Mouse (Mus musculus) limb, embryonic 12.5 days (tissue): ENCODE measurements at regions not wholly inside any gene's neighbourhood (a gene's known extent, or its start where the extent isn't known, plus 50 kb on each side); places are given as distances from the start of the nearest gene placed in this dataset.

Experiments used
- ATAC-seq: fragments of 200-750 bp; cut with Nextera tagmentation; 2 replicates; pipeline ENCODE4 v1.8.0; 2017; ENCODE audit warnings: low read depth, moderate TSS enrichment; ENCODE audit not compliant: insufficient number of reproducible peaks, insufficient read depth, low FRiP score, low TSS enrichment
- H3K27ac ChIP-seq: fragments of 300-500 bp; sonication (generic); 2 replicates; pipeline ENCODE4 v1.5.1; 2016; ENCODE audit warnings: mild to moderate bottlenecking, moderate library complexity
- H3K27me3 ChIP-seq: fragments of 300-500 bp; sonication (generic); 2 replicates; pipeline ENCODE4 v1.6.1; 2016; ENCODE audit warnings: mild to moderate bottlenecking, moderate library complexity
- H3K36me3 ChIP-seq: fragments of 300-500 bp; sonication (generic); 2 replicates; pipeline ENCODE4 v1.6.1; 2016; ENCODE audit warnings: mild to moderate bottlenecking, moderate library complexity
- H3K4me1 ChIP-seq: fragments of 300-500 bp; sonication (generic); replicated peaks from 2 replicates; pipeline ENCODE4 v1.6.1; 2016
- H3K4me2 ChIP-seq: fragments of 300-500 bp; sonication (generic); 2 replicates; pipeline ENCODE4 v1.6.1; 2016; ENCODE audit warnings: mild to moderate bottlenecking, moderate library complexity
- H3K4me3 ChIP-seq: fragments of 300-500 bp; sonication (generic); replicated peaks from 2 replicates; pipeline ENCODE4 v1.5.1; 2016; ENCODE audit warnings: mild to moderate bottlenecking
- H3K9ac ChIP-seq: fragments of 300-500 bp; sonication (generic); replicated peaks from 2 replicates; pipeline ENCODE4 v1.6.1; 2016; ENCODE audit warnings: mild to moderate bottlenecking, moderate library complexity
- H3K9me3 ChIP-seq: fragments of 300-500 bp; sonication (generic); 2 replicates; pipeline ENCODE4 v1.6.1; 2016; ENCODE audit warnings: mild to moderate bottlenecking, moderate library complexity
- WGBS: fragments of 180-500 bp; shearing (Covaris S2); methylation state at CpG from one replicate; pipeline ENCODE4 v1.1.7; 2016; 5-methylcytosine and 5-hydroxymethylcytosine counted together

- no peak for ATAC-seq
- WGBS = 21% methylated on average over 5 of the region's 5 CpGs
Observed at GRCm38 (mm10) chr9:59153126-59153525, 116.9 kb upstream of the Neo1 start.

DNA sequence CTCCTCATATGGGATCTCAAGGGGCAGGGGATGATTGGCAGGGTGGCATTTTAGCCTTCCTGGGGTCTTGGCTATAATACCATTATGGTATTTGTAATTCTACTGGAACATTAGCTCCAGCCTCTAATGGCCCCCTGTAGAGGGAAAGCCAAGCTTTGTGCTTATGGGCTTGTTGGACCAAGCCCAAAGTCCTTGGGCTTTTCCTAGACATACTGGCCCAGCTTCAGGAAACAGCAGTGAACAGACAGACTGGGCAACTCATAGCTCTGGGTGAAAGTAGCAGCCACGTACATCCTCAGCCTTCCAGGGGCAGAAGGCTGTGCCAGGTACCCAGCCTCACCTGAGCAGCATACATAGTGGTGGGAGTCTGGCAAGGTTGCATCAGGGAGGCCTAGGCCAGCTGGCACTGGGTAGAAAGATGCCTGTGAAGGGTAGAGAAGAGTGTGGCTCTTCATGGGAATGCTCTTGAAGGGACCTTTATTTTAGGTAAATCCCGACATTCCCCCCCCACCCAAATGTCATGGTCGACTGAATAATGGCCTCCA, 108.1 kb upstream of the Neo1 start:
- WGBS = 70% methylated on average over 3 of the region's 3 CpGs
- Histone ChIP-seq H3K9ac (no peak overlapping the region), H3K27ac (no peak overlapping the region), H3K27me3 (no peaks in the 10 kb centered on the region), H3K36me3 (no peaks in the 10 kb centered on the region), H3K9me3 (no peaks in the 10 kb centered on the region), H3K4me1 (peaks cover under 1% of the 10 kb centered on the region; the same call in 1 of the 2 replicates), H3K4me2 (no peak overlapping the region), H3K4me3 (no peak overlapping the region)
- no peak for ATAC-seq

More at GRCm38 (mm10) chr9:59153126-59153525, 116.9 kb upstream of the Neo1 start:
- no peak overlapping the region for H3K4me2 ChIP-seq
- no peak overlapping the region for H3K9ac ChIP-seq
- no peaks in the 10 kb centered on the region for H3K27me3 ChIP-seq
- H3K27ac ChIP-seq = 0 out of 2 replicates have a peak overlapping the region, but pooled peaks have one; percentile 9
- no peaks in the 10 kb centered on the region for H3K9me3 ChIP-seq
- peaks cover 14% of the 10 kb centered on the region for H3K4me1 ChIP-seq
- H3K4me3 ChIP-seq = no peak overlapping the region
- H3K36me3 ChIP-seq = no peaks in the 10 kb centered on the region

GRCm38 (mm10) chr9:59143610-59144009, 107.4 kb upstream of the Neo1 start:
- Histone ChIP-seq H3K9me3 (no peaks in the 10 kb centered on the region), H3K9ac (no peak overlapping the region), H3K4me1 (peaks cover 6% of the 10 kb centered on the region), H3K27ac (no peak overlapping the region), H3K4me2 (no peak overlapping the region), H3K27me3 (no peaks in the 10 kb centered on the region), H3K36me3 (no peaks in the 10 kb centered on the region), H3K4me3 (no peak overlapping the region)
- WGBS = 91% methylated on average over 4 of the region's 4 CpGs
- ATAC-seq = no peak

DNA sequence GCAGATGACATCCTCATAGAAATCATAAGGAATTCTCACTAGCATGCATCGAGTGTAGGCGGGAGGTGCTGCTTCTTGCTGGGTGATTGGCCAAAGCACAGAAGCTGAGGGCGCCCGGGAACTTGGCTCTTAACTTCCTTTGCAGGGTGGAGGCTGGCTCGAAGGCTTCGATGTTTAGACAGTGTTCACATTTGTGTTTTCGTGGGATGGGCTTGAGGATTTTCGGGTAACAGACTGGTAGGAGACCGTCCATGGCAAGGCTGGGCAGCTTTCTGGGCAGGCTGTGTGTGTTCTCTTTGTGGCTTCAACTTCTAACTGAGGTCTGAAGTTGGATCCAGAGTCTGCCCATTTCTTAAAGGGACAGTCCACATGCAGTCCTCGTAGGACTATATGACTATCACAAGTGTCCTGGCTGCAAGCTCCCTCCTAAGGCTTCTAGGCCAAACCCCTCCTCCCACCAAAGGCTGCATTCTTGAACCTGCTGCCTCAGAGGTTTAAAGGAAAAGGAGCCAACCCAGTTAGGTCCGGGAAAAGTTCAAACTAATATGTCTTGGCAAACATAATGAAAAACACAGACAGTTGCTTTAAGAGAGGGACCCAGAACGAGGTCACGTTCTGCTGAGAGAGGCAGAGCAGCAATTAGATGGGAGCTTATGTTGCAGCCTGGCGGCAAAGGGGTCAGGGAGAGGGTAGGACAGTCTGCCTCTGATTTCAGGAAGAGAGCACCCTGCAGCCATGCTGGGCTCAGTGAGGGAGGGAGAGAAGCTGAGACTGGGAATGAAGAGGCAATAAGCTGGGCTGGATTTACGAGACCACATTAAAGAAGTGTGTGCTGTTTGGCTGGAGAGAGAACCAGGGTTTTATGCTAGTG, 98.2 kb upstream of the Neo1 start:
- no peaks in the 10 kb centered on the region for H3K9me3 ChIP-seq
- peak; percentile 76 for ATAC-seq
- H3K4me2 ChIP-seq = peak overlapping the region; percentile 42
- H3K4me1 ChIP-seq = peaks cover 30% of the 10 kb centered on the region
- H3K27ac ChIP-seq = peak overlapping the region; percentile 82
- H3K36me3 ChIP-seq = no peaks in the 10 kb centered on the region
- H3K27me3 ChIP-seq = no peaks in the 10 kb centered on the region
- H3K9ac ChIP-seq = peak overlapping the region; percentile 9; the same call in 1 of the 2 replicates
- H3K4me3 ChIP-seq = no peak overlapping the region
- WGBS = 27% methylated on average over 15 of the region's 15 CpGs

GRCm38 (mm10) chr9:59129699-59130340, 93.6 kb upstream of the Neo1 start:
- H3K36me3 ChIP-seq = no peaks in the 10 kb centered on the region
- no peak for ATAC-seq
- H3K4me3 ChIP-seq = no peak overlapping the region
- no peaks in the 10 kb centered on the region for H3K9me3 ChIP-seq
- no peaks in the 10 kb centered on the region for H3K27me3 ChIP-seq
- 88% methylated on average over 9 of the region's 9 CpGs for WGBS
- H3K4me2 ChIP-seq = no peak overlapping the region
- no peak overlapping the region for H3K27ac ChIP-seq
- peaks cover 19% of the 10 kb centered on the region for H3K4me1 ChIP-seq
- H3K9ac ChIP-seq = no peak overlapping the region

DNA sequence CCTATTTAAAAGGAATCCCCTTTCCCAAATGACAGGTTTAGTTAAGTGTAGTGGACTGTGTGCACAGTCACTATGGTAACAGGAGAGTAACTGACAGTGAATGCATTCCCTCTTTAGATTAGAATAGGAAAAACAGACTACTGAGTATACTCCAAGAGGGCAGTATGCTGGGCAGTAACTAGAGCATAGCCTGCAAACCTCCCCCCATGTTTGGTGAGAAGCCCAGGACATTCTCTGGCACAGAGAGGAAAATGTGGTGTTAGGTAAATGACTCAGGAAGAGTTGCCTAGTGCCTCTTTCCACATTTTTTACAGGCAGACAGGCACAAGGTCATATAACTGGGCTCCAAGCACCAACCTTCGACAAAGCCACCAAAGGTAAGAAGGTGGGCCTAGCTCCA, 93.0 kb upstream of the Neo1 start:
- 71% methylated on average over 1 of the region's 1 CpGs for WGBS
- Histone ChIP-seq H3K4me2 (no peak overlapping the region), H3K27ac (no peak overlapping the region), H3K27me3 (no peaks in the 10 kb centered on the region), H3K4me3 (no peak overlapping the region), H3K9ac (no peak overlapping the region), H3K36me3 (no peaks in the 10 kb centered on the region), H3K4me1 (peaks cover 13% of the 10 kb centered on the region), H3K9me3 (no peaks in the 10 kb centered on the region)
- no peak for ATAC-seq

GRCm38 (mm10) chr9:59128023-59128422, 91.8 kb upstream of the Neo1 start:
- Histone ChIP-seq H3K9me3 (no peaks in the 10 kb centered on the region), H3K27ac (no peak overlapping the region), H3K4me1 (0 out of 2 replicates have a peak, but pooled peaks cover under 1% of the 10 kb centered on the region), H3K4me3 (no peak overlapping the region), H3K9ac (no peak overlapping the region), H3K27me3 (no peaks in the 10 kb centered on the region), H3K36me3 (no peaks in the 10 kb centered on the region), H3K4me2 (no peak overlapping the region)
- no peak for ATAC-seq
- 81% methylated on average over 2 of the region's 2 CpGs for WGBS

- Histone ChIP-seq H3K4me2 (no peak overlapping the region), H3K27me3 (no peaks in the 10 kb centered on the region), H3K4me1 (no peaks in the 10 kb centered on the region), H3K36me3 (no peaks in the 10 kb centered on the region), H3K9me3 (no peaks in the 10 kb centered on the region), H3K27ac (no peak overlapping the region), H3K9ac (no peak overlapping the region), H3K4me3 (no peak overlapping the region)
- WGBS = 81% methylated on average over 6 of the region's 6 CpGs
- ATAC-seq = no peak
Observed at GRCm38 (mm10) chr9:59125886-59126285, 89.6 kb upstream of the Neo1 start.

GRCm38 (mm10) chr9:59116561-59116960, 80.3 kb upstream of the Neo1 start:
- Histone ChIP-seq H3K4me2 (no peak overlapping the region), H3K36me3 (no peaks in the 10 kb centered on the region), H3K27ac (no peak overlapping the region), H3K4me3 (no peak overlapping the region), H3K9ac (no peak overlapping the region), H3K9me3 (no peaks in the 10 kb centered on the region), H3K27me3 (no peaks in the 10 kb centered on the region), H3K4me1 (no peaks in the 10 kb centered on the region; the same call in 1 of the 2 replicates)
- 60% methylated on average over 2 of the region's 2 CpGs for WGBS
- ATAC-seq = no peak

- ATAC-seq = no peak
- WGBS = 80% methylated on average over 4 of the region's 4 CpGs
- Histone ChIP-seq H3K4me1 (no peaks in the 10 kb centered on the region; the same call in 1 of the 2 replicates), H3K4me2 (no peak overlapping the region), H3K4me3 (no peak overlapping the region), H3K27ac (no peak overlapping the region), H3K27me3 (no peaks in the 10 kb centered on the region), H3K9me3 (no peaks in the 10 kb centered on the region), H3K9ac (no peak overlapping the region), H3K36me3 (no peaks in the 10 kb centered on the region)
Observed at GRCm38 (mm10) chr9:59113859-59114258, 77.6 kb upstream of the Neo1 start.

DNA sequence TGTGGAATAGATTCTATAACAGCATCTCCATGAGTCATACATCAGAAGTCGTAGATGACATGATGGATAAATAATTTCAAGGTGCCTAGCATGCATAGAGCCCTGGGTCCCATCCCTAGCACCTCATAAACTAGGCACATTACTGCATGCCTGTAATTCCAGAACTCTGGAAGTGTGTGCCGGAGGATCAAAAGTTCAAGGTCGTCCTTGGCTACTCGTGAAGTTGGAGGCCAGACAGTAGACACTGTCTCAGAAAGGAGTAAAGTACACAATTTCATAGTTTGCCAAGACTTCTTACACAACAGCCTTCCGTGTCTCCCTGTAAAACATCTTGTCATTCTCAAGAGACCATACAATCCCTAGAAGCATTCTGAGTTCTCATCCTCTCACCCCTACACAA, 63.5 kb upstream of the Neo1 start:
- Histone ChIP-seq H3K36me3 (no peaks in the 10 kb centered on the region), H3K27ac (no peak overlapping the region), H3K4me3 (no peak overlapping the region), H3K9me3 (0 out of 2 replicates have a peak, but pooled peaks cover 4% of the 10 kb centered on the region), H3K4me1 (peaks cover 25% of the 10 kb centered on the region), H3K27me3 (no peaks in the 10 kb centered on the region), H3K9ac (no peak overlapping the region), H3K4me2 (no peak overlapping the region)
- WGBS = 53% methylated on average over 5 of the region's 5 CpGs
- no peak for ATAC-seq
